Mouse (Mus musculus) heart, embryonic 13.5 days (tissue): ENCODE results near the gene Hsd17b12. TPM values are rescaled to one million over a fixed set of nuclear protein-coding genes. Genes with fewer than 3 reads are reported as not detected.
A peak's percentile ranks its signal among the peaks of the same experiment; 100 is the strongest.

Experiments
- ATAC-seq: fragments of 200-750 bp; cut with Nextera tagmentation; 2 replicates; pipeline ENCODE4 v1.8.0; 2017; ENCODE audit warnings: moderate TSS enrichment; ENCODE audit not compliant: insufficient number of reproducible peaks, low FRiP score, low TSS enrichment; ENCODE audit errors: extremely low read depth
- H3K27ac ChIP-seq: fragments of 300-500 bp; sonication (generic); replicated peaks from 2 replicates; pipeline ENCODE4 v1.5.1; 2015; ENCODE audit warnings: moderate library complexity, mild to moderate bottlenecking, inconsistent platforms
- H3K27me3 ChIP-seq: fragments of 300-500 bp; sonication (generic); replicated peaks from 2 replicates; pipeline ENCODE4 v1.6.1; 2015; ENCODE audit warnings: mild to moderate bottlenecking, inconsistent platforms
- H3K36me3 ChIP-seq: fragments of 300-500 bp; sonication (generic); 2 replicates; pipeline ENCODE4 v1.6.1; 2015; ENCODE audit warnings: mild to moderate bottlenecking, inconsistent platforms
- H3K4me1 ChIP-seq: fragments of 300-500 bp; sonication (generic); 2 replicates; pipeline ENCODE4 v1.6.1; 2015; ENCODE audit warnings: inconsistent platforms
- H3K4me2 ChIP-seq: fragments of 300-500 bp; sonication (generic); 2 replicates; pipeline ENCODE4 v1.6.1; 2015; ENCODE audit warnings: inconsistent platforms, mild to moderate bottlenecking, moderate library complexity
- H3K4me3 ChIP-seq: fragments of 300-500 bp; sonication (generic); 2 replicates; pipeline ENCODE4 v1.5.1; 2015; ENCODE audit warnings: moderate library complexity, mild to moderate bottlenecking, inconsistent platforms
- H3K9ac ChIP-seq: fragments of 300-500 bp; sonication (generic); 2 replicates; pipeline ENCODE4 v1.6.1; 2015; ENCODE audit warnings: inconsistent platforms, mild to moderate bottlenecking, moderate library complexity
- H3K9me3 ChIP-seq: fragments of 300-500 bp; sonication (generic); 2 replicates; pipeline ENCODE4 v1.6.1; 2016; ENCODE audit warnings: inconsistent platforms
- WGBS: fragments of 180-500 bp; shearing (Covaris S2); methylation state at CpG from one replicate; pipeline ENCODE4 v1.1.7; 2015; ENCODE audit warnings: mixed read lengths; 5-methylcytosine and 5-hydroxymethylcytosine counted together
- microRNA-seq: library from miRNA; unstranded; fragments of <30 nt; microRNA quantifications from one replicate; pipeline ENCODE4, GENCODE M21; 2016
- polyA plus RNA-seq: library from polyadenylated mRNA; unstranded; fragments of >200 nt; fragmentation: Nextera tagmentation; extraction: Ambion mirVana; gene quantifications from 2 replicates; pipeline ENCODE4 v1.2.1, GENCODE M21; 2015

Gene Hsd17b12
- polyA plus RNA-seq, 1 experiment from 2014 or later: 66.7 TPM

- Histone ChIP-seq H3K27me3 (no peaks in the 10 kb centered on the region), H3K27ac (no peak overlapping the region), H3K9ac (no peak overlapping the region), H3K4me1 (peaks cover 5% of the 10 kb centered on the region; the same call in 1 of the 2 replicates), H3K9me3 (no peaks in the 10 kb centered on the region), H3K4me2 (no peak overlapping the region), H3K4me3 (no peak overlapping the region), H3K36me3 (peaks cover 94% of the 10 kb centered on the region)
- no peak for ATAC-seq
- WGBS: 71% methylated on average over 6 of the region's 6 CpGs
Observed at GRCm38 (mm10) chr2:94001411-94001810, 156.4 kb downstream of the Hsd17b12 start.

GRCm38 (mm10) chr2:93996254-93996653, 161.5 kb downstream of the Hsd17b12 start, which contains the start of gene Gm27027:
Gene Gm27027 (minus strand): TSS chr2:93996354.
- Histone ChIP-seq H3K4me2 (no peak within 1 kb of the TSS), H3K9ac (no peak within 1 kb of the TSS), H3K27me3 (no peaks in the 10 kb centered on the region), H3K4me3 (no peak within 1 kb of the TSS), H3K9me3 (no peaks in the 10 kb centered on the region), H3K36me3 (peaks cover 91% of the 10 kb centered on the region), H3K4me1 (peaks cover 39% of the 10 kb centered on the region), H3K27ac (no peak within 1 kb of the TSS)
- WGBS: 84% methylated on average over 6 of the region's 6 CpGs
- no peak for ATAC-seq

DNA sequence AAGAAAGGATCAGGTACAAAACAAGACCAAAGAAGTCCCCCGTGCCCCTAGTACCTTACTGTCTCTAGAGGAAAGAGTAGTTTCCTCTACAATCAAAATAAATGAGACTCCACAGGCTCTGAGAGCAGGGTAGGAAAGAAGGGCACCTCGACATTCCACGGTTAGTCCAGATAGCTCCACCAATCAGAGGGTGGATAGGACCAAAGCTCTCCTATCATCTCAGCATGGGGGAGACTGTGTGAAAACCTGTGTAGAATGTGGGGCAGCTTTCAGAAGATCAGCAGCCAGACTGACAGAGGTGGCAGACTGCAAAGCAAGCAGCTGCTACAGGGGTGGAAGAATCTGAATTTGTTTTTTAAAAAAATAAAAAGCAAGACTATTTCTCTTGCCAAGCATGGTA, 165.0 kb downstream of the Hsd17b12 start:
- Histone ChIP-seq H3K9ac (no peak overlapping the region), H3K9me3 (no peaks in the 10 kb centered on the region), H3K4me3 (no peak overlapping the region), H3K27me3 (no peaks in the 10 kb centered on the region), H3K4me1 (peaks cover 42% of the 10 kb centered on the region), H3K36me3 (peaks cover 93% of the 10 kb centered on the region), H3K27ac (peak overlapping the region; percentile 39; the same call in 1 of the 2 replicates), H3K4me2 (no peak overlapping the region)
- WGBS: 32% methylated on average over 3 of the region's 3 CpGs
- no peak for ATAC-seq

- Histone ChIP-seq H3K27ac (peak overlapping the region; percentile 62), H3K9me3 (no peaks in the 10 kb centered on the region), H3K4me1 (peaks cover 43% of the 10 kb centered on the region), H3K36me3 (peaks cover 92% of the 10 kb centered on the region), H3K27me3 (no peaks in the 10 kb centered on the region), H3K4me3 (no peak overlapping the region), H3K4me2 (no peak overlapping the region), H3K9ac (no peak overlapping the region)
- WGBS: 49% methylated on average over 5 of the region's 5 CpGs
- ATAC-seq: no peak
Observed at GRCm38 (mm10) chr2:93992259-93992658, 165.5 kb downstream of the Hsd17b12 start.

GRCm38 (mm10) chr2:93991336-93991735, 166.4 kb downstream of the Hsd17b12 start:
- ATAC-seq: no peak
- Histone ChIP-seq H3K27me3 (no peaks in the 10 kb centered on the region), H3K4me1 (peaks cover 49% of the 10 kb centered on the region), H3K4me2 (no peak overlapping the region), H3K9ac (no peak overlapping the region), H3K4me3 (no peak overlapping the region), H3K36me3 (peaks cover 91% of the 10 kb centered on the region), H3K27ac (peak overlapping the region; percentile 62), H3K9me3 (no peaks in the 10 kb centered on the region)
- 53% methylated on average over 3 of the region's 3 CpGs for WGBS

- H3K36me3 ChIP-seq: peaks cover 89% of the 10 kb centered on the region
- WGBS: 89% methylated on average over 2 of the region's 2 CpGs
- no peak for ATAC-seq
- H3K9me3 ChIP-seq: no peaks in the 10 kb centered on the region
- no peak overlapping the region for H3K4me3 ChIP-seq
- peaks cover 43% of the 10 kb centered on the region for H3K4me1 ChIP-seq
- H3K27ac ChIP-seq: no peak overlapping the region
- no peak overlapping the region for H3K4me2 ChIP-seq
- no peaks in the 10 kb centered on the region for H3K27me3 ChIP-seq
- no peak overlapping the region for H3K9ac ChIP-seq
Observed at GRCm38 (mm10) chr2:93988440-93988839, 169.3 kb downstream of the Hsd17b12 start.

Small RNAs within 50 kb of the gene (microRNA-seq; reads per million reads assigned to microRNA genes)
- gene Gm23630: not detected

Other genes starting within 250 kb of the Hsd17b12 start
- 4.0 and 4.3 TPM in 2 replicates for gene Gm13889, start 200.8 kb downstream of the Hsd17b12 start, polyA plus RNA-seq
- not detected in 2 replicates for gene Gm27027, start 161.6 kb downstream of the Hsd17b12 start, polyA plus RNA-seq
- gene Alkbh3, start 147.2 kb downstream of the Hsd17b12 start, polyA plus RNA-seq: 63.6 and 64.9 TPM in 2 replicates
- 13.7 and 14.9 TPM in 2 replicates for gene Ttc17, start 248.7 kb upstream of the Hsd17b12 start, polyA plus RNA-seq